Mouse (Mus musculus): ENCODE results near the gene Camsap3. TPM values are rescaled to one million over a fixed set of nuclear protein-coding genes. Genes with fewer than 3 reads are reported as not detected.
A peak's percentile ranks its signal among the peaks of the same experiment; 100 is the strongest.

The Camsap3 gene
- 1.3 and 3.0 TPM in 2 replicates for polyA plus RNA-seq (2015; fragmentation: Nextera tagmentation; extraction: Ambion mirVana)

DNA sequence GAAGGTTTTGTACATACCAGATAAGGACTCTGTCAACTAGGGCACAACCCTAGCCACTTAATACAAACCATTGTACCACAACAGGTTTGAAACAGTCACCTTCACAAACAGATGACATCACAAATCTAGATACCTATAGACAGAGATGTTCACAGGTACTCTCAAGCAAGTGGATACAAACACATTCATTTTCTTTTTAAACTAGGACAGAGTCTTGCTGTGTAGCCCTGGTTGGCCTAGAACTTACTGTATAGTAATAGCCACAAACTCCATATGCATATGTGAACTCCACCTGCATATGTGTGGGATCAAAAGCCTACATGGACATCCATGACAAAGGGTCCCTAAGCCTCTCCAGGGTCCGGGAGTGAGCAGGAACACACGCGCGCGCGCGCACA lies at the start of gene Camsap3:
Gene Camsap3, plus strand, starts transcription at position 301 of the 398 bp plus-strand sequence.
- Histone ChIP-seq H3K27ac (no peak within 1 kb of the TSS), H3K4me3 (peak within 1 kb of the TSS; percentile 68), H3K27me3 (peaks cover 20% of the 10 kb centered on the region), H3K4me2 (peak within 1 kb of the TSS; percentile 100), H3K9me3 (replicated peaks) (no peaks in the 10 kb centered on the region), H3K9ac (peak within 1 kb of the TSS; percentile 71), H3K4me1 (replicated peaks) (peaks cover 11% of the 10 kb centered on the region), H3K36me3 (no peaks in the 10 kb centered on the region)
- ATAC-seq (replicated peaks; ENCODE audit: insufficient number of reproducible peaks, insufficient read depth, low FRiP score, low read depth) = no peak
- 5% methylated on average over 7 of the region's 7 CpGs for WGBS

DNA sequence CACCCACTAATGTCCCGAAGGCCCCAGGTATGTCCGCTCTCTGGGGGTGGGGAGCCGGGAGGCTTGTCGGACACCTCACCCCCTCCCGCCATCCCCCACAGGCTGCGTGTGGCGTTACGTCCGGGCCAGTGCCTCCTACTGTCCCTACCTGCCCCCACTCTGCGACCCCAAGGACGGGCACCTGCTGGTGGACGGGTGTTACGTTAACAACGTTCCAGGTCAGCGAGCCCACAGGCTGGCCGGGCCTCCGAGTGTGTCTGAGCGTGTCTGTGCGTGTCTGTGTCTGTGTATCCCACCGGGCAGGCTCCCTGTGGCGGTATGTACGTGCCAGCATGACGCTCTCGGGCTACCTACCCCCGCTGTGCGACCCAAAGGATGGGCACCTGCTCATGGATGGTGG lies 49.4 kb upstream of the Camsap3 start:
- no peak for ATAC-seq (replicated peaks; ENCODE audit: insufficient number of reproducible peaks, insufficient read depth, low FRiP score, low read depth)
- no peak overlapping the region for H3K27ac ChIP-seq
- WGBS = 94% methylated on average over 26 of the region's 26 CpGs
- H3K9me3 ChIP-seq (replicated peaks) = no peaks in the 10 kb centered on the region
- H3K9ac ChIP-seq = no peak overlapping the region
- H3K4me2 ChIP-seq = no peak overlapping the region
- H3K36me3 ChIP-seq = peaks cover 44% of the 10 kb centered on the region
- no peaks in the 10 kb centered on the region for H3K4me1 ChIP-seq (replicated peaks)
- no peaks in the 10 kb centered on the region for H3K27me3 ChIP-seq
- no peak overlapping the region for H3K4me3 ChIP-seq

- H3K4me2 ChIP-seq = no peak overlapping the region
- no peaks in the 10 kb centered on the region for H3K4me1 ChIP-seq (replicated peaks)
- no peaks in the 10 kb centered on the region for H3K9me3 ChIP-seq (replicated peaks)
- H3K9ac ChIP-seq = no peak overlapping the region
- 73% methylated on average over 7 of the region's 7 CpGs for WGBS
- H3K27ac ChIP-seq = no peak overlapping the region
- ATAC-seq (replicated peaks; ENCODE audit: insufficient number of reproducible peaks, insufficient read depth, low FRiP score, low read depth) = no peak
- H3K27me3 ChIP-seq = no peaks in the 10 kb centered on the region
- H3K36me3 ChIP-seq = peaks cover 56% of the 10 kb centered on the region
- no peak overlapping the region for H3K4me3 ChIP-seq
Observed at GRCm38 (mm10) chr8:3539146-3539545, 47.9 kb upstream of the Camsap3 start.

GRCm38 (mm10) chr8:3540076-3540475 lies 47.0 kb upstream of the Camsap3 start:
- 93% methylated on average over 4 of the region's 4 CpGs for WGBS
- ATAC-seq (replicated peaks; ENCODE audit: insufficient number of reproducible peaks, insufficient read depth, low FRiP score, low read depth) = no peak
- no peaks in the 10 kb centered on the region for H3K27me3 ChIP-seq
- no peaks in the 10 kb centered on the region for H3K9me3 ChIP-seq (replicated peaks)
- no peak overlapping the region for H3K4me3 ChIP-seq
- no peak overlapping the region for H3K9ac ChIP-seq
- H3K27ac ChIP-seq = no peak overlapping the region
- no peaks in the 10 kb centered on the region for H3K4me1 ChIP-seq (replicated peaks)
- H3K4me2 ChIP-seq = no peak overlapping the region
- H3K36me3 ChIP-seq = peaks cover 60% of the 10 kb centered on the region

- H3K36me3 ChIP-seq = peaks cover 21% of the 10 kb centered on the region
- H3K27ac ChIP-seq = no peak overlapping the region
- WGBS = 90% methylated on average over 2 of the region's 2 CpGs
- no peaks in the 10 kb centered on the region for H3K9me3 ChIP-seq (replicated peaks)
- H3K4me2 ChIP-seq = no peak overlapping the region
- H3K9ac ChIP-seq = no peak overlapping the region
- no peaks in the 10 kb centered on the region for H3K27me3 ChIP-seq
- no peak for ATAC-seq (replicated peaks; ENCODE audit: insufficient number of reproducible peaks, insufficient read depth, low FRiP score, low read depth)
- no peaks in the 10 kb centered on the region for H3K4me1 ChIP-seq (replicated peaks)
- no peak overlapping the region for H3K4me3 ChIP-seq
Observed at GRCm38 (mm10) chr8:3546511-3546910, 40.6 kb upstream of the Camsap3 start.

DNA sequence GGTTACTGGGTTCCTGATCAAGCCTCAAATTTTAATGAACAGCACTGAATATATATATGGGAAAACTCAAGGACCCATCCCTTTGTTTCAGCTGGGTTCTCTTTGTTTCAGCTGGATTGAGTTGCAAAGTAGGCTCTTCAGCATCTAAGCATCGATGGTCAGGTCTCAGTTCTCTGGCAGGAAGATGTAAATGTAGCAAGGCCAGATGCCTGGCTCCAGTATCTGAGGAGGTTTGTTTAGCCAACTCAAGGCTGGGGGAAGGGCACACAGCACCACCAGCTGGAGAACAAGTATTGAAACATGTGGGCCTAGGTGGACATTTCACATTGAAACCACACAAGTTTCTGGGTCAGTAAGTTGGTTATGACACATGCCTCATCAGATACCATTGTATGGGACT lies 34.9 kb upstream of the Camsap3 start:
- H3K27me3 ChIP-seq = no peaks in the 10 kb centered on the region
- no peak overlapping the region for H3K4me2 ChIP-seq
- H3K27ac ChIP-seq = no peak overlapping the region
- H3K4me1 ChIP-seq (replicated peaks) = no peaks in the 10 kb centered on the region
- WGBS = 90% methylated on average over 1 of the region's 1 CpGs
- H3K9ac ChIP-seq = no peak overlapping the region
- no peak for ATAC-seq (replicated peaks; ENCODE audit: insufficient number of reproducible peaks, insufficient read depth, low FRiP score, low read depth)
- H3K9me3 ChIP-seq (replicated peaks) = no peaks in the 10 kb centered on the region
- no peak overlapping the region for H3K4me3 ChIP-seq
- H3K36me3 ChIP-seq = no peaks in the 10 kb centered on the region

DNA sequence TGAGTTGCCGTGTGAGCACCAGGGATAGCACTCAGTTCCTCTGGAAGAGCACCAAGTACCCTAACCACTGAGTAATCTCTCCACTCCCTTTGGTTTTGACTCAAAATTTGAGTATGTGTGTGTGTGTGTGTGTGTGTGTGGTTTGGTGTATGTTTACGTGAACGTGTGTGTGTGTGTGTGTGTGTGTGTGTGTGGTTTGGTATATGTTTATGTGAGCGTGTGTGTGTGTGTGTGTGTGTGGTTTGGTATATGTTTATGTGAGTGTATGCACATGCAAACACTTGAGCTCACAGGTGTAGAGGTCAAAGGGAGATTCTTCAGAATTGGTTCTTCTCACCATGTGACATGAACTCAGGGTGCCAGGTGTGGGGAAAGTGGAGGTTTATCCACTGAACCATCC lies 31.0 kb upstream of the Camsap3 start:
- WGBS = 54% methylated on average over 4 of the region's 4 CpGs
- H3K36me3 ChIP-seq = no peaks in the 10 kb centered on the region
- no peak overlapping the region for H3K4me2 ChIP-seq
- peak; percentile 84 for ATAC-seq (replicated peaks; ENCODE audit: insufficient number of reproducible peaks, insufficient read depth, low FRiP score, low read depth)
- no peaks in the 10 kb centered on the region for H3K9me3 ChIP-seq (replicated peaks)
- H3K4me1 ChIP-seq (replicated peaks) = no peaks in the 10 kb centered on the region
- 0 out of 2 replicates have a peak, but pooled peaks cover 4% of the 10 kb centered on the region for H3K27me3 ChIP-seq
- H3K9ac ChIP-seq = no peak overlapping the region
- H3K27ac ChIP-seq = no peak overlapping the region
- no peak overlapping the region for H3K4me3 ChIP-seq

DNA sequence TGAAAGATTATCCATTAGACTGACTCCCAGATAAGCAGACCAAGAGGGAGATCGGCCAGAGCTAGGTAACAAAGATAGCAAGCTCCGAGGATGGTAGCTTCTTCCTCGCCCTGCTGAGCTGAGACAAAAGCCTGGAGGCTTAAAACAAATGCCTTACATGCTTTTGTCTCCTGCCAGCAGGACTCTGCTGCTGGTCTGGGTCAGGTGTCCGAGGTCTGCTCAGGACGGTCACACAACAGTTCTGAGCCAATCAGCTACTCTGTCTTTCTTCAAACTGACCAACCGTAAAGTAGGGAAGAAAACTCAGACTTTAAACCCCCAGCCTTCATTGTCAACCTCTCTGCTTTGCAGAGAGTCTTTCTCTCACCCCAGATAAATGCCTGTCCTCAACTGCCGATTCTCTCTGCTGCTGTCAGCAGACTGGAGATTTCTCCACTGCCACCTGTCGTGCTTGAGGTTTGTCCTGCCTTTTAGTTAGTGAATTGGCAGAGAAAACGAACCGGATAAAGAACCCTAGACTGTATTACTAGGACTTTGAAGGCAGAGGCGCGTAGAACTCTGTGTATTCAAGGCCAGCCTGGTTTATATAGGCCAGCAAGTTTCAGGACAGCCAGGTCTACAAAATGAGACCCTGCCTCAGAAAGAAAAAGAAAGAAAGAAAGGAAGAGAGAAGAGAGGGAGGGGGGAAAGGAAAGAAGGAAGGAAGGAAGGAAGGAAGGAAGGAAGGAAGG lies 19.3 kb upstream of the Camsap3 start, which contains the start of gene C330021F23Rik:
Gene C330021F23Rik, plus strand, starts transcription at position 350 of the 731 bp plus-strand sequence.
- H3K27ac ChIP-seq = 0 out of 2 replicates have a peak within 1 kb of the TSS, but pooled peaks have one; percentile 35
- H3K9me3 ChIP-seq (replicated peaks) = no peaks in the 10 kb centered on the region
- H3K4me3 ChIP-seq = peak within 1 kb of the TSS; percentile 41
- H3K9ac ChIP-seq = peak within 1 kb of the TSS; percentile 27; the same call in 1 of the 2 replicates
- WGBS = 6% methylated on average over 12 of the region's 12 CpGs
- H3K36me3 ChIP-seq = no peaks in the 10 kb centered on the region
- H3K27me3 ChIP-seq = no peaks in the 10 kb centered on the region
- peak within 1 kb of the TSS; percentile 59 for H3K4me2 ChIP-seq
- ATAC-seq (replicated peaks; ENCODE audit: insufficient number of reproducible peaks, insufficient read depth, low FRiP score, low read depth) = peak; percentile 72
- H3K4me1 ChIP-seq (replicated peaks) = peaks cover 9% of the 10 kb centered on the region

- 14% methylated on average over 7 of the region's 7 CpGs for WGBS
- H3K4me2 ChIP-seq = peak overlapping the region; percentile 59
- no peaks in the 10 kb centered on the region for H3K9me3 ChIP-seq (replicated peaks)
- peak overlapping the region; percentile 41 for H3K4me3 ChIP-seq
- no peak for ATAC-seq (replicated peaks; ENCODE audit: insufficient number of reproducible peaks, insufficient read depth, low FRiP score, low read depth)
- H3K9ac ChIP-seq = no peak overlapping the region; the same call in 1 of the 2 replicates
- H3K27me3 ChIP-seq = no peaks in the 10 kb centered on the region
- no peaks in the 10 kb centered on the region for H3K36me3 ChIP-seq
- H3K27ac ChIP-seq = no peak overlapping the region
- H3K4me1 ChIP-seq (replicated peaks) = peaks cover 9% of the 10 kb centered on the region
Observed at GRCm38 (mm10) chr8:3568378-3568777, 18.7 kb upstream of the Camsap3 start.

DNA sequence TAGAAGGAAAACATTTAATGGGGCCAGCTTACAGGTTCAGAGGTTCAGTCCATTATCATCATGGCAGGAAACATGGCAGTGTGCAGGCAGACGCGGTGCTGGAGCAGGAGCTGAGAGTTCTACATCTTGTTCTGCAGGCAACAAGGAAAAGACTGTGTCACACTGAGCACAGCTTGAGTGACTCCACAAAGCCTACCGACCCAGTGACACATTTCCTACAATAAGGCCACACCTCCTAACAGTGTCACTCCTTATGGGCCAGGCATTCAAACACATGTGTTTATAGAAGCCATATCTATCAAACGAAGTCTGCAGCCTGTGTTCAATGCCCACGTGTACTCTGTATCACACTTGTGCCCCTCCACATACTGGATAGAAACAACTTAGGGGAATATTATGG lies 17.3 kb upstream of the Camsap3 start:
- WGBS = 86% methylated on average over 5 of the region's 5 CpGs
- no peak for ATAC-seq (replicated peaks; ENCODE audit: insufficient number of reproducible peaks, insufficient read depth, low FRiP score, low read depth)

GRCm38 (mm10) chr8:3574546-3574945 lies 12.5 kb upstream of the Camsap3 start:
- H3K27ac ChIP-seq = no peak overlapping the region
- 89% methylated on average over 3 of the region's 3 CpGs for WGBS
- H3K27me3 ChIP-seq = no peaks in the 10 kb centered on the region
- no peaks in the 10 kb centered on the region for H3K9me3 ChIP-seq (replicated peaks)
- no peaks in the 10 kb centered on the region for H3K36me3 ChIP-seq
- H3K4me3 ChIP-seq = no peak overlapping the region
- ATAC-seq (replicated peaks; ENCODE audit: insufficient number of reproducible peaks, insufficient read depth, low FRiP score, low read depth) = no peak
- no peak overlapping the region for H3K4me2 ChIP-seq
- no peak overlapping the region for H3K9ac ChIP-seq
- H3K4me1 ChIP-seq (replicated peaks) = no peaks in the 10 kb centered on the region

More for the DNA sequence above, 17.3 kb upstream of the Camsap3 start:
- Histone ChIP-seq H3K36me3 (no peaks in the 10 kb centered on the region), H3K4me3 (no peak overlapping the region), H3K27me3 (no peaks in the 10 kb centered on the region), H3K4me1 (replicated peaks) (peaks cover 9% of the 10 kb centered on the region), H3K9me3 (replicated peaks) (no peaks in the 10 kb centered on the region), H3K4me2 (no peak overlapping the region), H3K27ac (no peak overlapping the region), H3K9ac (no peak overlapping the region)

Measured in heart, embryonic 15.5 days (tissue).